Mouse (Mus musculus) lung, adult 2 months (tissue): ENCODE measurements around the gene Sdhb.

Experiments used
- CTCF ChIP-seq: fragments of 200-500 bp; IDR thresholded peaks from 2 replicates; pipeline ENCODE4 v1.5.1; 2011; ENCODE audit warnings: mild to moderate bottlenecking, low read length, control low read depth; ENCODE audit not compliant: insufficient read depth
- POLR2A ChIP-seq: fragments of 200-500 bp; IDR thresholded peaks from 2 replicates; pipeline ENCODE4 v1.6.1; 2011; ENCODE audit warnings: low read depth, mild to moderate bottlenecking, control low read depth, low read length, borderline replicate concordance; ENCODE audit errors: extremely low read depth

DNA sequence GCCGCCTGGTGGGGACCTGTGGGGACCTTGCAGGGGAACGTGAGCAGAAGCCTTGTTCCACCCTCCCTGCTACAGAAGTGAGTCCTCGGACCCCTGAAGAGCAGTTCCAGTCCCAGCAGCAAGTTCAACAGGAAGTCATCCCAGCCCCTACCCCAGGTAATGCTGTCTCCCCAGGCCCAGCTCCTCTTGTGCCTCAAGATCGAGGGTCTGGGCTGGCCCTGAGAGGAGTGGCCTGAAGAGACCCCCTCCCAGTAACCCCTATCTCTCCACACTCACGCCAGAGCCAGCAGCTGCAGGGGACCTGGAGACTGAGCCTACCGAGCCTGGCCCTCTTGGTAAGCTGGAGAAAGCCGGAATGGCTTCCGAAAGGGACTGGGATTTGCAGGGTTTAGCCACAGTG lies 53.1 kb downstream of the Sdhb start:
- TF ChIP-seq CTCF (no peak), POLR2A (no peak)
